Mouse (Mus musculus) gastrocnemius, adult 8-10 months (tissue): ENCODE results near the gene Gper1. TPM values are rescaled to one million over a fixed set of nuclear protein-coding genes. Genes with fewer than 3 reads are reported as not detected.

Experiments
- DNase-seq, 2 experiments: peaks; one replicate each; pipeline ENCODE4 v3.0.0; 2022; ENCODE audit warnings: low spot score in 2 of 2
- total RNA-seq, 4 experiments: library from RNA; stranded (reverse); gene quantifications; 2 replicates each; pipeline ENCODE4 v1.2.4; 2022

The Gper1 gene
- total RNA-seq = under 1 TPM; 0.24 to 0.77 (median 0.61) TPM

DNA sequence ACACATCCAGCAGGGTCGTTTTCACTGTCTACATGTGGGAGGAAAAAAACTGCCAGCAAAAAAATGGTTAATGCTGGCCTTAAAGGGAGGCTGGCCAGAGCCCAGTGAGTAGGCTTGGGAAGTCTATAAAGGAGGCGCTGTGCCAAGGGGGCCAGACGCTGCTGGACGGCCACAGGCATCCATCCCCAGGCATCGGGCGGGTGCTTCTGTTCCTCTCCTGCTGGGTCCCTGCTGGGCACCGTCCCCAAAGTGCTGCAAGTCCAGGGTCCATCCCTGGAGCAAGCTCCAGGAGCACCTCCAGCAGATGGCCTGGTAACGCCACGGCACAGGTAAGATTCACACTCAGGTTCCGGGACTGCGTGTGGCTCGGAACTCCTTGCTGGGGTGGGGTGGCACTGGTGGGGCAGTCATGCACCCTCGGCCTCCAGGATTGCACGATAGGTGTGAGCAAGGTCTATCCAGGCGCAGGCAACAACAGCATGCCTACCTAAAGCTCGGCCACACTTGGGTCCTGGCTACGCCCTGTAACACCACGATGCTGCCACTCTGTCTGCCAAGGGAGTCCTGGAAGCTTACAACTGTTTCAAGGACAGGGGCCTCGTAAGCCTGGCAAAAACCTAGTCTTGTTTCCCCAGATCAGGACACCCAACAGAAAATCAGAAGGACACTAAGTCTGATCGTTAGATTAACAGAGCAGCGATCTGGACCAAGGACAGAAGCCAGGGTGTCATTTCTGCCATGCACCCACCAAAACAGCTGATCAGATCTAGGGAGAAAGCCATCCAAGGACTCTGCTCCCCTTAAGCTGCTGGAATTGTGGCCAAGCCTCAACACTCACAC lies at the start of gene Gper1:
Gper1 (plus strand) TSS at position 126 of the 840 bp plus-strand sequence.
- DNase-seq = no peak

DNA sequence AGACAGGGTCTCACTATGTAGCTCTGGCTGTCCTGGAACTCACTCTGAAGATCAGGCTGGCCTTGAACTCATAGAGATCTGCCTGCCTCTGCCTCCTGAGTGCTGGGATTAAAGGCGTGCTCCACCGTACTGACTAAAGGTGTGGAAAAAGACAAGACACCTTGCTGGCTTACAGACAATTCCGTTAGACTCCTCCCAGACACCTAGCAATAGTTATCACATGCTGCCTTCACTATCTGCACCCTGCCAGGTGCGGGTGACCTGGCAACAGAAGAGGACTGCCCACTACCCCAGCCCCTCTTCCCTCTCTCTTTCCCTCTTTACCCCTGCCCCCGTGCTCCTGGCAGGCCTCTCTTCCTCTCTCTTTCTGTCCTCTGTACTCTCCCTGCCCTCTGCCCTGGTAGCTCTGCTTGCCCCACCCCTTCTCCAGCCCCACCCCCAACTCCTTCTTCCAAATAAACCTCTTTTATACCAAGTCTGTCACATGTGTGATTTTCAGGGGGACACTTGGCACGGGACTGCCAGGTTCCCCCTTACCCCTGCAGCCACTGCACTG lies 49.0 kb upstream of the Gper1 start:
- no peak for DNase-seq

DNA sequence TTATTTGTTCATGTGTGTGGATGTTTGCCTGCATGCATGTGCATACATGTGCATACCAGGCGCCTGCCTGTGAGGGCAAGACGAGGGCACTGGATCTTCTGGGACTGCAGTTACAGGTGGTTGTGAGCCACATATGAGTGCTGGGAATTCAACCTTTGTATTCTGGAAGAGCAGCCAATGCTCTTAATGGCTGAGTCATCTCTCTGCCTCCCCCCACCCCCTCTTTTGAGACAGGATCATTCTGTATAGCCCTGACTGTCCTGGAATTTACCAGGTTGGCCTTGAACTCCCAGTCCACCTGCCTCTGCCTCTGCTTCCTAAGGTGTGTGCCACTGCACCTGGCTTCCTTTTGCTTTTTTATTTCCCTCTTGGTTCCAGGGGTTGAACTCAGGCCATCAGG lies 48.1 kb upstream of the Gper1 start:
- DNase-seq = no peak

DNA sequence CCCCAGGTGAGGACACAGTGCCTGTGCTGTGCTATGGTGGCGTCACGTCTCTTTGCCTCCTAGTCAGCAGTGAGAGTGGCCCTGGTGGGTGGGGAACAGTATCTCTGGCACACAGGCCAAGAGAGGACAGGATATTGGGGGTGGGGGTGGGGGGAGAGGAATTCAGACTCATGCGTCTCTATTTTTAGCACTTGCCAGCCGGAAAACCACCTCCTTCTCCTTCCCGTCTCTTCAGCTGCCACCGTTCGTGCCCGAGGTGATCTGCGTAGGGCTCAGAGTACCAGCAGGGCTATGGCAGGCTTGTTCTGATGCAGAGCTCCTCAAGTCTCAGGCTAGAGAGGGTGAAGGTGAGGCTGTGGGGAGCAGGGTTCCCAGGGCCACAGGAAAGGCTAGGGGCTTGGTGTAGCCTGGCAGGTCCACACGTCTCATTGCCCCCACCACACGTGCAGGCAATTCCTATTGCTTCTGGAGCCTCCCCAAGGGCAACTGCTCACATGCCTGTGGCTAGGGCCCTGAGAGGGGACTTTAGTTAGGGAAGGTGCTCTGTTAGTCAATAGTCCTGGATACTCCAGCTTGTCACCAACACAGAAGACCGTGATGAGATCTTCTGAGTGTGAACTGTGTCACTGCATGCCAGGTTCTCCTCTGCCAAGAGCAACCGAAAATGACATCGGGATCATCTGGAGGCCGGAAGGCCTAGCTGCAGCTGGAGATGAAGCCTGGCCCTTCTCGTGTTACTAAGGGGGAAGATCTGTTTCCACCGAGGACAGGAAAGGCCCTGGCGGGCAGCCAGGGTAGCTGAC lies 45.3 kb upstream of the Gper1 start, which contains the start of gene Gpr146:
Gpr146 (plus strand) TSS at position 230 of the 803 bp plus-strand sequence.
- DNase-seq = peak; percentile 76 to 83

DNA sequence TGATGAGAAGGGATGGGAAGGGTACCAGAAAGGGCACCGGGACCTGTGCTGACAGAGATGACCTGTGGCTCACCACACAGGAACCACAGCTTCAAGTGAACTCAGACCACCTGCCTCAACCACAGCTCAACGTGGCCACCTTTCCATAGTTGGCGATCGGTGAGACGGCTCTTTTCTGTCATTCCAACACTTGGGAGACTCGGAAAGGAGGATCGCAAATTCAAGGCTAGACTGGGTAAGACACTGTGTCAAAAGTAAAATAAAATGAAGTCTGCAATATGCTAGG lies 44.7 kb upstream of the Gper1 start:
- DNase-seq = no peak

DNA sequence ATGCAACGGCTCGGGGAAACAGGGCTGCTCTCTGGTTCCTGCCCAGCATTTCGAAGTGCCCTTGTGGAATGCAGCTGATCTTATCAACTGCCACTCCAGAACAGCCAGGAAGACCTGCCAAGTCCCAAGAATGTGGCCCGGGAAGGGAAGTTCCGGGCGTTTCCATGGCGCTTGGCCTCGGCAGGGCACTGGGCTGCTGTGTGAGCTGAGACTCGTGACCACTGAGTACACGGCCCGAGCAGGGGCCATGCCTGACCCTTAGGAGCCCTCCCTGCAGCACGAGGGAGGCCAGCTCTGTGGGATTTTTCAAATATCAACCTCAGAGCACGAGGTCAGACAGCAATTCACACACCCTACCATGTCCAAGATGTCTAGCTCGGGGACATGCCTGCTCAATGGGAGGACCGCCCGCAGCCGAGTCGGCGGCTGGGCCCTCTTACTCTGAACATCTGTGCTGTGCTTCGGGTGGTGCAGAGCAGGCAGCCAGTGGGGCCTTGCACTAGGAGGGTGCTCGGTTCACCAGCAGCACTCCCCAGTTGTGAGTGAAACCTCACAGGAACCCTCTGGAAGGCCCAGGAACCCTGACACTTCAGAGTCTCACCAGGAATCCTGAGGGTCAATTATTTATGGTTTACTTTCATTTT lies 43.8 kb upstream of the Gper1 start:
- DNase-seq = peak; percentile 55 to 78

DNA sequence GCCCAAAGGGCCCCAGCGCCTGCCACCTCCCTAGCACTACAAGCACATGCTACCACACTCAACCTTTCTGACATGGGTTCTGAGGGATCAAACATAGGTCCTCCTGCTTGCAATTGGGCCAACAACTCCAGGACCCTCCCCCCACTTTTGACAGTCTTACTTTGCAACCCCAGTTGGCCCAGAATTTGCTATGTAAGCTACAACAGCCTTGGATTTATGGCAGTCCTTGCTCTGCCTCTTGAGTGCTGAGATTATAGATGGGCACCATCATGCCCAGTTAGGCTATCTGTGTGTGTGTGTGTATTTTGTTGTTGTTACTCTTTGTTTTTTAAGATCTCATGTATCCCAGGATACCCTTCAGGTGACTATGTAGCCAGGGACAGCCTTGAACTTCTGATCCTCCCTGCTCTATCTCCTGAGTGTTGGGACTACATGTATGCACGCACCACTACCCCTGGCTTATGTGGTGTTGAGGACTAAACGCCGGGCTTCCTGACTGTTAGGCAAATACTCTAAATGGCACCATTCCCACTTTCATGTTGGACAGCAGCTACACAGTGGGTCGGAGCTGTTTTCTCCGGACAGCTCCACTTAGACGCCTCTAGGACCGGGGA lies 43.1 kb upstream of the Gper1 start:
- no peak for DNase-seq

DNA sequence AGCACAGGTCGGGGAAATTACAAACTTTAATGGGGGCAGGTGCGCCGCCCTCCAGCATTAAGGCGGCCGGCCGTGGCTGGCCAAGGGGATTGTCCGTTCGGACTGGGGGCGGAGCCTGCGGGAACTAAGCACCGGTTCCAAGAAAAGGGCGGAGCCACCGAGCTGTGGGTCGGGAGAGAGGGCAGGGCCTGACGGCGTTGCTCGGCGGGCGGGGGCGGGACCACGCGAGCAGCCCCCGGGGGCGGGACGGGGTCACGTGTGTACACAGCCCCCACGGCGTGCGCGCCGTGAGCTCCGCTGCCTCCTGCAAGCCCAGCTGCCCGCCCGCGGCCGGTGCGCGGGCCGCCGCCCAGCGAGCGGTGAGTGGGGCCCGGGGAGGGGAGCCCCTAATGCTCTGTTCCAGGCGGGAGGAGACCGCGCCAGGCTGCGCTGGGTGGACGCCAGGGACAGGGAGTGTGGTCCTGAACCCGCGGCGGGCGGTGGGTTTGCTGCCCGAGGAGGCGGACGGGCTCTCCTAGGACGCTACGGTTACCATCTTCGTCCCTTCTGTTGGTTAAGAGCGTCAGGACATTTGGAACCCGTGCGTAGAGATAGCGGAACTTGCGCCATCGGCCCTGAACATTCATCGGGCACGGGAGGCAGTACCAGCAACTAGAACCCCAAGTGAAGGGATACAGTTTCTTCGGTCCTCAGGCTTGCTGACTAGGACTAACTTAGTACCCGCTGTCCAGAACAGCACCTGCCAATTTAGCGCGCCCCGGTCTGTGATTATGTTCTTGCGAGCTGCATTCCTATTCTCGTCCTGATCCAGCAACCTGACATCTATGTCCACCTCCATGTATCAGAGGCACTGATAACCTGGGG lies 42.3 kb upstream of the Gper1 start:
- DNase-seq = peak; percentile 95

DNA sequence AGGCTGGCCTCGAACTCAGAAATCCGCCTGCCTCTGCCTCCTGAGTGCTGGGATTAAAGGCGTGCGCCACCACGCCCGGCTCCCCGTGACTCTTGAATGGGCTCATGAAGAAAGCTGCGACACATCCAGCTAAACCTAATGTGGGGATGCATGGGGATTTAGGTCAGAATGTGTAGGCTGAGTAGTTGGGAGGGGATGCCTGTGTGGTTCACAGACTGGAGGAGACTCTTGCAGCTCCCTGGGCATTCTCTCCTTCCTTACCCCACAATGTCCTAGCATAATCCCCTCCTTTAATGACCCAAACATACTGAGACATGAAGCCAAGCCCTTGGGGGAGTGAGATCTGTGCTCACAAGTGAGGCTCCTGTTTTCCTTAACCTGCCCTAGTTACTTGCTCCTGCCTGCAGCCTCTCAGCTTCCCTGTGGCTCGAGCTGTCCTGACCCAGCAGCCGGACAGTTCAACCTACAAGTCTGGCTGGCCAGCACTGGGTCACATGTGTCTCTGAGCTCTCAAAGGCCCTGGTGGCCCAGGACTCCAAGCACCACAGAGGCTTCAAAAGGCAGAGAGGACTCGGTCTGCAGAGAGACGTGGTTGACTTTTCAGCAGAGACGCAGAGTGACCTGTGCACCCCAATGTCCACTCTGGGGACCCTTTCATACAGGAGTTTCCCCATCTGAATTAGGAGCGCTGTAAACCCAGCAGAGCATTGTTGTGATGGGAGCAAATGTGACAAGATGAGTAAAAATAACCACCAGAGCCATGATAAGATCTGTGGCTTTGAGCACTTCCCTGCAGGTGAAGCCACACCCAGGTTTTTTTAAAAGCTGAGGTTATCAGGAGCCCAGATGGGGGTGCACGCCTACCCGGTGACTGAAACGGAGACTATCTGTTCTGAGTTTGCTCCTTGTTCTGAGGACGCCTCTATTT lies 41.1 kb upstream of the Gper1 start:
- peak in 1 of 2 experiments; percentile 48 for DNase-seq

DNA sequence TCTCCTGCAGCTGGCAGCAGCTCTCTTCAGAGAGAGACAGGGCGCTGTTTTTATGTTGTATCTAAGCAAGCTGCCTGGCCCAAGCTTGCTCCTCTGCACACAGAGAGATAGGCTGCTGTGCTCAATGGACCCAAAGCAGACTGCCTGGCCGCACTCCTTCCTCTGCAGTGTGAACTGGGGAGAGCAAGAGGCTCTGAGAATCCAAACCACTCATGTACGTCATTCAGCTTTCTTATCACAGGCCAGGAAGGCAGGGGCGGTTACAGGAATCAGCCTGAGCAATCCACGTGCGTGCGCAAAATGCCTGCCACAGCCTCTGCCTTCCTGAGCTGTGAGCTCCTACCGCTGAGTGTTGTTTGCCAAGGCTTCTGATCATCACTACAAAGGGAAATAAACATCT lies 40.2 kb upstream of the Gper1 start:
- no peak for DNase-seq

DNA sequence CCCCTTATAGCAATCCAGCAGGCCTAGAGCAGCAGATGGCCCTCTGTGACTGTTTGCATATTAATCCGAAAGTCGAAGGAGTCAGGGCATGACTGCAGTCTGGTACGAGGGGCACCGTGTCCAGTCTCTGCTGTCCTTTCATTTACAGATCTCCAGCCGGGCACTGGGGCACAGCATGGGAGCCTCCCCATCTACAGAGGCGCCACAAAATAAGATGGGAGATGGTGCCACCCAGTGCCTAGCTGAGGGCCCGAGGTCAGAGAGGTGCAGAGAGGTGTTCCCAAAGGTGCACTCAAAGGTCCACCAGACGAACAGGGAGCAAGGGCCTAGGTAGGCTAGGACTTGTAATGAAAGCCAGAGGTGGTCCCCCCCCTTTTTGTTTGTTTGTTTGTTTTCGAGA lies 39.7 kb upstream of the Gper1 start:
- no peak for DNase-seq

DNA sequence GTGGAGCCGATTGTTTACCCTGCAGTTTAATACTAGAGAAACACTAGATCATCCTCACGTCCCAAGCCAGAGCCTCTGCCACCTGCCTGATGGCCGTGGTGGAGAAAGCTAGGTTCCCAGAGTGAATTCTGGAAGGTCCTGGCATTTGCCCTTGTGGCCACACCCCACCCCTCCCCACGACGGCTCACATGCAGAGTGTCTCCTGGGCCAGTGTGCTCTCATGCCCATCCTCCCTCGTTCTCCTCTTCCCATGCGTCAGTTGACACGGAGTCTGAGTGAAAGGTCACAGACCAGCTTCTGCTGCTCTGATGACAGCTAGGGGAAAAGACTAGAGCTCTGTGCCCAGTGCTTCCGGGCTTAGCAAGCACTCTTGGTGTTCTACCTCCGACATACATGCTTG lies 38.4 kb upstream of the Gper1 start:
- DNase-seq = peak; percentile 66 to 79

DNA sequence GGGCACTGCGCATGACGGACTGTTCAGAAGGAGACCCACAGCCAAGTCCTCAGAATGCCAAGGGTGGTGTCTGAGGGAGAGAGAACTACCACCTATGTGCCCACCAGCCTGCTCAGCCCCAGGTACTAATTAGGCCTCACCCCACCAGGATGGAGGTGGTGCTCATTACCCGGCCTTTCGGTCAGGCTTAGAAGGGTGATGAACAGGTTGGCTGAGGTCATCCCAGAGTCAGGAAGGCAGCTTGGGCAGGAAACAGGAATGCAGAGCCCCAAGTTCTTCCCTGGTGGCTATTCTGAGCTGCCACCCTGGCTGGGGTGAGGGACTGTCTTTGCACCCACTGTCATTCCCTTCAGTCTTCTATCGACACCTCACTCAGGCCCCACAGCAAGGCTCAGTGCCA lies 36.9 kb upstream of the Gper1 start:
- no peak for DNase-seq

DNA sequence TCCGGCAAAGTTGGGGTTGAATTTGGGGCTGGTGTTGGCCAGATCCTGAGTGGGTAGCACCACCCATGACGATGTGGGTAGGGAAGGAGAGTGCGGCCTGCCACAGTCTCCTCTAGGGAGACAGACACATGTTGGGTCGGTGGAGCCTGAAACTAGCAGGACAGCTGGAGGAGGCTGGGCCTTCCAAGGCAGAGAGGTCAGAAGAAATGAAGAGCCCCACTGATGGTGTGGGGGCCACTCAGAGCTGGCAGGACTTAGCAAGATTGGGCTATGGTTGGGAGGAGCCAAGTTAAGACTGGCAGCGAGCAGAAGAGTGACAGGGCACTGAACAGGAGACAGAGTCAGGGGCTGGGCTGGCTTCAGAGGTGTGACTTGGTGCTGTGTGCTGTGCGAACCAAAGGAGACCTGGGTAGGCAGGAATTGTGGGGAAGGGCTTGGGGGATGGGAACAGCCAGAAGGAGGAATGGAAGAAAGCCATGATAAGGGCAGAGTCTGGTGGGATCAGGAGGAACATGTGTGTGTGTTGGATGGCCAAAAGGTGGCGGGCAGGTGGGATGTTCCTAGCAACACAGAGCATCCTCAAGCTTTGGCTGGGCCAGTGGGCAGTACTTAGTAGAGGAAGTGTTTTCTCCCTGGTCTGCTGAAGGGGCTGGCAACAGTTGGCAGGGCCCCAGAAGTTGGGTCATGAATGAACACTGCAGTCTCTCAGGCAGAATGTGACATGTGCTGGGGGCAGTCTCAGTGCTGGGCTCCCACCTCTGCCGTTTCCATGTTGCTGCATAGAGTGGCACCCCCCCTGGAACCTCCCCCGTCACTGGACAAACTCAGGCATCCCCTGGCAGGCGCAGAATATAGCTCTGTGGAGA lies 35.4 kb upstream of the Gper1 start:
- no peak for DNase-seq

DNA sequence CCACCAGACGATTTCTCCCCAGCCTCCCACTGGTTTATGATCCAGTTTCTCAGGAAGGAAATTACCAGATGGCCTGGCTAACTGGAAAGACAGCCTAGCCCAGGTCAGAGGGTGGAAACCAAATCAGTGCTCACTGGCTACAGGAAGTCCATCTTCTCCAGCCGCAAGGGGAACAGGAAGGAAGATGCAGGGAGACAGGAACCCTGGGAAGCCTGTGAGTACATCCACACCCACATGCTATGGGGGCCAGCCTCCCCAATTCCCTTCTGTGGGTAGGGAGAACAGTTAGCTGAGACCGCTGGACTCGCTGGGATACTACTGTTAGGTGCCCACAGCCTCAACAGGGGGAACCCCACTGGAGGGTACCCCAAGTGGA lies 34.8 kb upstream of the Gper1 start:
- no peak for DNase-seq

DNA sequence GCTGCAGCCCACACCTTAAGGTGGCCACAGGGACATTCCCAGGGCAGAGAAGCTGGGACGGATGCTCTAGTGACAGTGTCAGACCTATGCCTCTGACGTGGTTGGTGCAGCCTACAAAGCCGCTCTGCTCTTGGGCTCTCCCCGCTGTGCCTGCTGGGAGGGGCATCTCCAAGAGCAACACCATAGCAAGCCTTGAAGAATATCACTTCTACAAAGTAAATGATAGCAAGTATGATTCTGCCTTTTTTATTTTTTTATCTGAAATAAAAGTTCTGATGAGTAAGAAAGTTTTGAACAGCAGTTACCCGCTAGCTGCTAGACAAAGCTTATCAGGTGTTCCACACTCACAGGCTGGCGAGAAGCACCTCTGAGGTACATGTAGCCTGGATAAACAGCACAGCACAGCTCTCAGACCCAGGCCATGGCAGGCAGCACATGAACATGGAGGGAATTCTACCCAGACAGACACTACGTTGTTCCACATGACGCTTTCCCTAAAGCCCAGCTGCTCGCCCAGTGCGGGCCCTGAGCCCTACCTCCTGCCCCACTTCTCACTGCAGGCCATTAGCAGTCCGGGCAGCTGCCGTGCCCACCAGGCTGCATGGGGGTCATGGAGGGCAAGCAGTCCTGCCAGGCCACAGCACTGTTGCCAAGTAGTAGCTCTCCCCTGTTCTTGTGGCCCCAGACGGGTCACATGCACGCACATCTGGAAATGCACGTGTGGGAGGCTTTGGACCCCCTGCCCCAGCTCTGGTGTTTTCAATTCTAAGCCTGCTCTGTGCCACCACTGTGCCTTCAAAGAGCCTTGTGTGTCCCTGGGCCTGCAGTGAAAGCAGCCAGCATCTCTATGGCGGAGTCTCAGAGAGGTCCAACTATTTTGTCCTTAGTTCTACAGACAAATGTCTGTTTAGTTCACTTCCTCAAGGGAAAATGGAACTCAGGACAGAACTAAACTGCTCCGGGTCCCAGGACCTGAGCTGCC lies 34.0 kb upstream of the Gper1 start:
- DNase-seq = peak; percentile 29 to 54

DNA sequence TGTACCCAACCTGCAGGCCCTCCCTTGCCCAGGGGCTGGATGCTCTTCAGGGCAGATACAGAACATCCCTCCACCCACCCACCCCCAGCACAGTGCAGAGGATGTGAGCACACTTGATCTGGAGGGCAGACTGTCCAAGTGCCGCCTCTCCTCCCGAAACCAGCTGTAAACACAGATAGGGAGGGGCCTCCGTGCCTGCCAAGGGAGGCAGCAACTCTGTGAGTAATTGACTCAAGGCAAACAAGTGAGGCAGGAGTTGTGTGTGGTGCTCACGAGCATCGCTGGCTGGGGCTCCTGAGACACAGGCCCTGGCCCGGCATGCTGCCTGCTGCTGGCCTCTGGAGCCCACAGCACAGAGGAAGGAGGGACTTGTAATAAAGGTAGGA lies 33.3 kb upstream of the Gper1 start:
- peak; percentile 66 to 80 for DNase-seq
